Mouse (Mus musculus): ENCODE results near the gene Slc6a12.

The Slc6a12 gene

DNA sequence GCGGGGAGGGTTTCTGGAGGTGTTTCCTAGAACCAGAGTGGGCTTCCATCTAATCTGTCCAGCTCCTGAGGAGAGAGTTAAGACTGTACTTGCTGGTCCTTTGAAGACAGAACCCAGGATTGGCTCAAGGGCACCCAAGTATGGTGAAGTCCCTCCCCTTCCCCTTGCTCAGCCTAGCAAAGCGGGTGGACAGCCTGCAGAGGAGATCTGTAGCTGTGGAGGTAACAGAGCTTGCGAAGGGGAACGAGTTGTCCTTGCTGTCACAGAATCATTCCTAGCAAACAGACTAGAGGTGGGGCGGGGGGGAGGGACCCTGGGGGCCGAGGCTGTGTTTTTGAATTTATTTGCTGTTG is 871 bp downstream of the Slc6a12 start:
- DNase-seq (ENCODE audit: extremely low spot score) = no peak

GRCm38 (mm10) chr6:121344329-121344728 is 1.5 kb downstream of the Slc6a12 start:
- no peak for DNase-seq (ENCODE audit: extremely low spot score)

DNA sequence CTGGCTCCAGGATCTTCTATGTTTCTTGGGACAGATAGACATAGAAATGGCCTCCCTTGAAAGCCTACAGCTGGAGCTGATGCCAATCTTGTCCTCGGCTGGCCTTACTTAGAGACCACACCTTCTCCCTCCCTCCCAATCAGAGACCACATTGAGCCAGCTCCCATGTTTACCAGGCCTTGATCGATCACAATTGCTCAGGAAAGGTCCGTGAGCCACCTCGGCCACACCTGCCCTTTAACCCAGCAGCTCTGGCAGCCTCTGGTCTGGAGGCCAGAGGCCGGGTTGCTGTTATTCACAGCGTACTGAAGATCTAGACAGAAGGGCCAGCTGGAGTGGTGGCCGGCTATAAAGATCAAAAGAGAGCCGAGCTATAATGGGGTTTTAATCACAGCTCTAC is 3.6 kb downstream of the Slc6a12 start:
- no peak for DNase-seq (ENCODE audit: extremely low spot score)

DNA sequence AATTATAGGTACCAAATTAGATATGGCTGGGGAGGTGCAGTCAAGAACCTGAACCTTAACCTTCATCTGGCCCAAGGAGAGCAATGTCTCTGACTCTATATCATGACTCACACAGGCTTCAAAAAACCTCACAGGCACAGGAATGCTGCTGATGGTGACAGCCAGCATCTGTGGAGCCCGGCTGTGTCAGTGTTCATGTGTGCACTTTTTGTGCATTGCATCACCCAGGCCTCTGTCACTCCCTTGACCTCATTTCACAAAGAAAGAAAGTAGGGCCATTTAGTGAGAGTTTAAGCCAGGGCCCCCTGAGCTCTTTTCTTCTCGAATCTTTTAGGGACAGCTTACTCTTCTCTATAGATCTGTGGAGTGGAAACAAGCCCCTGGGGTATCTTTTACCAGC is 9.4 kb downstream of the Slc6a12 start:
- no peak for DNase-seq (ENCODE audit: extremely low spot score)

DNA sequence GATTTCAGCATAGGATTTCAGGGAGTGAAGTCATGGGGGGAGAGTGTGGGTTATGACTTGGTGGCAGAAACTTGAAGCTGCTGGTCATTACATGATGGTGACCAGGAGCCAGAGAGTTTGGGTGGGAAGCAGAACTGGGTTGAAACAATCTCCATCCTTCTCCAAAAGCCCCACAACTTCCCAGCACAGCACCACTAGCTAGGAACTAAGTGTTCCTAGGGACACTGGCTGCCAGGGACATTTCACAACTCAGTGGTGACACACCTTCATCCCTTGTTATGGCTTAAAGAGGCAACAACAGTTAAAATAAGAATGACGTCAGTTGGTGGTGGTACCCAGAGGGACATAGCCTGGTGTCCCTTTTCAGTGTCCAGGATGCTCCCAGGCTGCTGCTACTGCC is 13.2 kb downstream of the Slc6a12 start:
- DNase-seq (ENCODE audit: extremely low spot score) = no peak

DNA sequence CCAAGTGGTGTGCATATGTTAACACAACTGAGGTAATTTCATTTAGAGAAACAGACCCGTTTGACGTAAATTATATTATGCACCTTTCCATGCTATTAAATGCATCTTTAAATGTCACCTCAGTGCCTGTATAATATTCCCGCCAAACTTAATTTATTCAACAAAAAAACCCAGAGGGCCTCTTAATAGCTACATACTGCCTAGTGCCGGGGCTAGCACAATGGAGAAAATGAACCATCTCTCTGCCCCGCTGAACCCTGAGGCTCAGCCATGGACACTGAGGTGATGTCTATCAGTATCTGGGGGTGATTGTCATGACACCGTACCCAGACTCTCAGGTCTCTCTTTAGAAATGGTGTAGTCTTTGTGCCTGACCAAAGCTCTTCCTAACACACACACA is 14.4 kb downstream of the Slc6a12 start:
- DNase-seq (ENCODE audit: extremely low spot score) = no peak

DNA sequence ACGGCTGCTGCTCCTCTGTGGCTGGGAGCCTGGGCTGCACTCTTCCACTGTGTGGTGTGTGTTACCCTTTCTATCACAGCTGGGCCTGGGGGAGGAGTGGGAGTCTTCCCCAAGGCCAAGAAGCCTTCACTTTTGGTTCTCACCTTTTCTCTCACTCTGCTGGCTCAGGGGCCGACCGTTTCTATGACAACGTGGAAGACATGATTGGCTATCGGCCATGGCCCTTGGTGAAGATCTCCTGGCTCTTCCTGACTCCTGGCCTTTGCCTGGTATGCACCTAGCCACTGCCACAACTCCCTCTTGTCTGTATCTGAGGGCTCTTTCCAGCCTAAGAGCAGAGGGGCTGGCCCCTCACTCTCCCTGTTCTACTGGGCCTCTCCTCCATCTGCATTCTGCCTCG is 20.2 kb downstream of the Slc6a12 start:
- DNase-seq (ENCODE audit: extremely low spot score) = no peak

- DNase-seq (ENCODE audit: extremely low spot score) = no peak
Measured at GRCm38 (mm10) chr6:121363956-121364355, 21.1 kb downstream of the Slc6a12 start.

DNA sequence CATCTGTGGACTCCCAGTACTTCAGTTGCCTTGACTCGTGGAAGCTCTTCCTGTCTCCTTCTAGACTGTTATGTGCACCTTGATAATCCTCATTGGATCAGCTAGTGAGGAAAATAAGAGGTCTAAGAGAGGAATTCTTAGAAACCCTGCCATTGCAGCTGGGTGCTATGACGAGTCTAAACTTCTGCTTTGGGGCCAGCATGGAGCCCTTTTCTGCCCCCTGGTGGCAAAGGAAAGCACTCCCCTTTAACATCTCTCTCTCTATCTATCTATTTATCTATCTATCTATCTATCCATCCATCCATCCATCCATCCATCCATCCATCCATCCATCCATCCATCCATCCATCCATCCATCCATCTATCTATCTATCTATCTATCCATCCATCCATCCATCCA is 23.7 kb downstream of the Slc6a12 start:
- DNase-seq (ENCODE audit: extremely low spot score) = peak; percentile 26

DNA sequence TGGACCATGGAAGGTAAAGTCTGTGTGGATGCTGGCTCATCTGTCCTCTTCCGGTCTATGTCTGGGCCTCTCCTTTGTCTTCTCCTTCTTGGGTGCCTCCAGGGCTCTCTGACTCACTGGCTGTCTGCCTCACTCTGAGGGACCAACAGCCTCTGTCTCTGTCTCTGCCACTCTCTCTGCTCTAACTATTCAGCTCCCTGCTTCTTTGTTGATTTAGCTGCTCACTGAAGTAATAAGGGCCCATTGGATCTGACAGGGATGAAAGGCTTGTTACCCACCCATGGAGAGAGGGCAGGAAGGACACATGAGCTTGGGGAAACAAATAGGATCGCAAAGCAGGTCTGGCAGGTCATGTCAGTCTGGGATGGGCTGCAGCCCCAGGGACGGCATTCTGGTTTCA is 24.2 kb downstream of the Slc6a12 start:
- DNase-seq (ENCODE audit: extremely low spot score) = peak; percentile 17

- no peak for DNase-seq (ENCODE audit: extremely low spot score)
Measured at GRCm38 (mm10) chr6:121371197-121371980, 28.5 kb downstream of the Slc6a12 start.

DNA sequence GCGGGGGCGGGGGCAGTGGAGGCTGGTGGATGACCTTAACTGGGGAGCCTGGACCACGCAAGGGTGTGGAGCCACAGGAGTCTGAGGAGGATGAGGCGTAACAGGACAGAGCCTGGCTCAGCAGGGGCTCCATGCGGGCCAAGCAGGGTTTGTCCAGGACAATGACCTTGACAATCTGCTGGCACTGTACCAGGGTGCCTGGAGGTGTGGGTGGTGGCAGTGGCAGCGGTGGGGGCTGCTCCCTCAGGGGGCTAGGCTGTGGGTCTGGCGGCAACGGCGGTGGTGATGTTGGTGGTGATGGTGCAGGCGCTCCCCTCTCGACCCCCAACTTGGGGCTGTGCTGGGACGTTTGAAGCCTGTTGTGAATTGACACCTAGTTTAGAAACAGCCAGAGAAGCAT is 33.3 kb downstream of the Slc6a12 start:
- no peak for DNase-seq (ENCODE audit: extremely low spot score)

DNA sequence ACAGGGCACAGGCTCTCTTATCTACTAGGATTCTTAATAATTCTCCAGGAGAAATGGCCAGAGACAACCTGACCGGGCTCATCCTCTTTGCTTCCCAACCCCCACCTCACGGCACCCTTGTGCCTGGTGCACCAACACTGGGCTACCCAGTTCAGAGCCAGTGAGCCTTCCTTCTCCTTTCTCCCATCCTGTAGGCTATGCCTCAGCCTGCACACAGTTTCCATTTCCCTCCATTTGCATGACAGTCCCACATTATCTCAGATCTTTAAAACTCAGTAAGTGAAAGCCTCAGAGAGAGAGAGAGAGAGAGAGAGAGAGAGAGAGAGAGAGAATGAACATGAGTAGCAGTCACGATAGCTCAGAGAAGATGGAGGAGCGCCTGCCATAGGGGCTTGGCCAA is 35.4 kb downstream of the Slc6a12 start:
- no peak for DNase-seq (ENCODE audit: extremely low spot score)

DNA sequence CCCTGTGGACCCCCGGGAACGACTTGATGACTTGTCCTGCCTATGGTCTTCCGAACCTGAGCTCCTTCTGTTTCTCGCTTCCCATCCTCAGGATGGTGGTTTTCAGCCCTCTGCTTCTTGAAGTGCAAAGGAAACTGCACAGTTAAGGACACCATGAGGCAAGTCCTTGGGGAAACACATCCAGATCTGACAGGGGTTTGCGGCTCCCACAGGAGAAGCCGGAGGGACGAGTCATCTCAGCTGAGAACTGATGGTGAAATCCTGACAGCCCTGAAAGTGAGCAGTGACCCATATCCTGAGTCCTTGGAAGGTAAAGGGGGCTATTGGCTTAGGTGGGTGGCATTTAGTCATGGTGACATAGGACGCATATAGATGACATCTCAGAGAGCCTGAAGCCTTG is 37.7 kb downstream of the Slc6a12 start:
- no peak for DNase-seq (ENCODE audit: extremely low spot score)

GRCm38 (mm10) chr6:121382071-121382470 is 39.2 kb downstream of the Slc6a12 start:
- no peak for DNase-seq (ENCODE audit: extremely low spot score)

- DNase-seq (ENCODE audit: extremely low spot score) = no peak
Measured at GRCm38 (mm10) chr6:121385397-121385796, 42.5 kb downstream of the Slc6a12 start.

GRCm38 (mm10) chr6:121392610-121393252 is 49.9 kb downstream of the Slc6a12 start:
- DNase-seq (ENCODE audit: extremely low spot score) = no peak

DNA sequence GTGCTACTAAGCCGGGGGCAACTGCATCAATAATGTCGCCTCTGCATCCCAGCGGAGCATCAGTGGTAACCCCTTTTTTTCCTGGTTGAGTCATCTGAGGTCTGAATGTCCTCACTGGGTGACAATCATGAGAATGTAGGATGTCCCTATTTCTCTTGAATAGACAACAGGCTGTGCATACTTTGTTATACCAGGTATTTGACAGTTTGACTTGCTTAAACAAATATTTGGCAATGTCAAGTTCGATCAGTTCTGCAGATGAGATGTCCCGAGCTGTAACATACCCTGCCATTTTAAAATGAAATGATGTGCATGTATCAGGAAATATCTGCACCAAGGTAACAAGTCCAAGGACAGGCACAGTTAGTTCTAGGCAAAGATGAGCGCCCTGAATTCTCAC is 58.3 kb downstream of the Slc6a12 start:
- no peak for DNase-seq (ENCODE audit: extremely low spot score)

DNA sequence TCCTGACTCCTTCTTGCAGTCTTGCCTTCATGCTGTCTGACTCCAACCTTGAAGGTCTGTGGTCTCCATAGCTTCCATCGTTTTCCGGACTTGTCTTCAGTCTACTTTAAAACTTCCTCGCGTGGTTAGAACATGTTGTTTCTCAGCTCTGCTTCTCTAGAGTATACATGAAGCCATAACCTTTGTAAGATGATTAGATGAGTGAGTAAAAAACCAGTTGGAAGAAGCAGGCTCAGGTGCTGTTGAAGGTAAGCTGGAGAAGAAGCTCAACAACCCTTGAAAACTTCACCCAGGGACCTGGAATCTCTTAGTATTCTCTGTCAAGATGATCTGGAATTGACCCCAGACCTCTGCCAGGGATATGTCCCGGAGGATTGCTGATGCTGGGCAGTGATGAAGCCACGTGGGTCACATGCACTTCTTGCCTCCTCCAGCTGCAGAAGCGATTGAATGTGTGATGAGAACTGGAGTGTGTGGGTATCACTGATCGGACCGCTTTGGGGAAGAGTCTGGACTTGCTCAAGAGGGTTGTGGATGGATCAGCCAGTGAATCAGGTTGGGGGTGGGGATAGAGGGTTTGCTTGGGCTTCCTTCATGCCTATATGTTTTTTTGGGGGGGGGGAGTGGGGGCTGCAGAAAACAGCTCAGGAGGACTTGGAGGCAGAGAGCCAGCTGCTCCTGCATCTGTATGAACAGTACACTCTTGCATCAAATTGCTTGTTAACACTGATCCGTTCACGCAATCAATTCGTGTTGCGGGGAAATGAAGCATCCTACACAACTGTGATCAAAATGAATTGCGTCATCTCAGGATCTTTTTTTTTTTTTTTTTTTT is 59.2 kb downstream of the Slc6a12 start:
- DNase-seq (ENCODE audit: extremely low spot score) = no peak

GRCm38 (mm10) chr6:121402661-121403244 is 59.9 kb downstream of the Slc6a12 start:
- DNase-seq (ENCODE audit: extremely low spot score) = no peak

- DNase-seq (ENCODE audit: extremely low spot score) = no peak
Measured at GRCm38 (mm10) chr6:121405311-121405710, 62.4 kb downstream of the Slc6a12 start.

- DNase-seq (ENCODE audit: extremely low spot score) = no peak
Measured at GRCm38 (mm10) chr6:121407571-121408011, 64.7 kb downstream of the Slc6a12 start.

All from embryo, embryonic 9.5 days (tissue).